Mouse (Mus musculus): ENCODE measurements around the gene Car3. TPM values are rescaled to one million over a fixed set of nuclear protein-coding genes. Genes with fewer than 3 reads are reported as not detected.
"Not testable (repeated sequence)": the region's sequence is repeated elsewhere in the genome, so short reads cannot be mapped to it uniquely, and the experiment has no call there.

The Car3 gene
- 5.1 and 5.2 TPM in 2 replicates for polyA plus RNA-seq (2014; fragmentation: Nextera tagmentation; extraction: Ambion mirVana)

GRCm38 (mm10) chr3:14863022-14863711 is at the start of gene Car3:
Car3 (plus strand) TSS chr3:14863512.
- peak within 1 kb of the TSS; percentile 81 for H3K4me2 ChIP-seq (replicated peaks; ENCODE audit: low read depth, low read length)
- H3K4me3 ChIP-seq (ENCODE audit: low read depth, low read length): peak within 1 kb of the TSS; percentile 44
- no peaks in the 10 kb centered on the region for H3K36me3 ChIP-seq (ENCODE audit: control insufficient read depth, insufficient read depth, low read length)
- DNase-seq (ENCODE audit: low spot score) (peak; percentile 69), ATAC-seq (ENCODE audit: low FRiP score) (peak; percentile 89)
- H3K27ac ChIP-seq (ENCODE audit: low read depth, low read length): no peak within 1 kb of the TSS
- H3K9ac ChIP-seq (ENCODE audit: low read depth, low read length): peak within 1 kb of the TSS; percentile 65
- H3K9me3 ChIP-seq (ENCODE audit: control insufficient read depth, low read length): no peaks in the 10 kb centered on the region
- no peaks in the 10 kb centered on the region for H3K27me3 ChIP-seq (ENCODE audit: control insufficient read depth, insufficient read depth, low read length)
- 2% methylated on average over 18 of the region's 18 CpGs for WGBS
- H3K4me1 ChIP-seq (replicated peaks; ENCODE audit: control insufficient read depth, insufficient read depth, low read length): 0 out of 2 replicates have a peak, but pooled peaks cover 2% of the 10 kb centered on the region

GRCm38 (mm10) chr3:14815396-14815795 is 47.9 kb upstream of the Car3 start:
- DNase-seq (ENCODE audit: low spot score); H3K9ac ChIP-seq (ENCODE audit: low read depth, low read length); H3K36me3 ChIP-seq (ENCODE audit: control insufficient read depth, insufficient read depth, low read length); H3K4me2 ChIP-seq (replicated peaks; ENCODE audit: low read depth, low read length); H3K9me3 ChIP-seq (ENCODE audit: control insufficient read depth, low read length); H3K4me3 ChIP-seq (ENCODE audit: low read depth, low read length); H3K27ac ChIP-seq (ENCODE audit: low read depth, low read length); H3K4me1 ChIP-seq (replicated peaks; ENCODE audit: control insufficient read depth, insufficient read depth, low read length); H3K27me3 ChIP-seq (ENCODE audit: control insufficient read depth, insufficient read depth, low read length); ATAC-seq (ENCODE audit: low FRiP score): not testable (repeated sequence)
- 78% methylated on average over 1 of the region's 1 CpGs for WGBS

- DNase-seq (ENCODE audit: low spot score): no peak
- Histone ChIP-seq H3K4me2 (replicated peaks; ENCODE audit: low read depth, low read length) (no peak overlapping the region), H3K4me1 (replicated peaks; ENCODE audit: control insufficient read depth, insufficient read depth, low read length) (no peaks in the 10 kb centered on the region), H3K9ac (ENCODE audit: low read depth, low read length) (no peak overlapping the region), H3K4me3 (ENCODE audit: low read depth, low read length) (no peak overlapping the region), H3K27me3 (ENCODE audit: control insufficient read depth, insufficient read depth, low read length) (no peaks in the 10 kb centered on the region), H3K36me3 (ENCODE audit: control insufficient read depth, insufficient read depth, low read length) (no peaks in the 10 kb centered on the region), H3K9me3 (ENCODE audit: control insufficient read depth, low read length) (no peaks in the 10 kb centered on the region), H3K27ac (ENCODE audit: low read depth, low read length) (no peak overlapping the region)
- 80% methylated on average over 1 of the region's 1 CpGs for WGBS
- ATAC-seq (ENCODE audit: low FRiP score): no peak
Observed at GRCm38 (mm10) chr3:14819844-14820504, 43.3 kb upstream of the Car3 start.

DNA sequence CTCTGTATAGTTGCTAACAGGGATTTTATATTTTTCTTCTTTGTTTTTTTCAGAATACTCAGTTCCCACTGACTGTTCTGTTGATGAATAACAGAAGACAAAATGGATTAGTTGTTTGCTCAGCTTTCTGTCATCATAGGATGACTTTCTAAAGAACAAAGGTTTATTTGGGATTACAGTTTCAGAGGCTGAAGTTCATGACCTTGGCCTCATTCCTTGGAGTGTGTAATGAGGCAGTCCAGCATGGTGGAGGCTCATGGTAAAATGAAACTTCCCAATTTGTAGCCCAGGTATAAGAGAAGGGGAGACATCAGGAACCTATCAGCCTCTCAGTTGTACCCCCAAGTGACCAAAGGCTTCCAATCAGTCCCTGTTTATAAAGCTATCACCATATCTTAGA is 34.4 kb upstream of the Car3 start:
- Histone ChIP-seq H3K36me3 (ENCODE audit: control insufficient read depth, insufficient read depth, low read length) (no peaks in the 10 kb centered on the region), H3K27ac (ENCODE audit: low read depth, low read length) (no peak overlapping the region), H3K27me3 (ENCODE audit: control insufficient read depth, insufficient read depth, low read length) (no peaks in the 10 kb centered on the region), H3K9me3 (ENCODE audit: control insufficient read depth, low read length) (no peaks in the 10 kb centered on the region), H3K4me2 (replicated peaks; ENCODE audit: low read depth, low read length) (no peak overlapping the region), H3K9ac (ENCODE audit: low read depth, low read length) (no peak overlapping the region), H3K4me3 (ENCODE audit: low read depth, low read length) (no peak overlapping the region), H3K4me1 (replicated peaks; ENCODE audit: control insufficient read depth, insufficient read depth, low read length) (no peaks in the 10 kb centered on the region)
- ATAC-seq (ENCODE audit: low FRiP score): no peak
- no peak for DNase-seq (ENCODE audit: low spot score)

- H3K27ac ChIP-seq (ENCODE audit: low read depth, low read length): no peak overlapping the region
- no peaks in the 10 kb centered on the region for H3K27me3 ChIP-seq (ENCODE audit: control insufficient read depth, insufficient read depth, low read length)
- H3K36me3 ChIP-seq (ENCODE audit: control insufficient read depth, insufficient read depth, low read length): no peaks in the 10 kb centered on the region
- no peaks in the 10 kb centered on the region for H3K9me3 ChIP-seq (ENCODE audit: control insufficient read depth, low read length)
- 85% methylated on average over 5 of the region's 5 CpGs for WGBS
- H3K4me2 ChIP-seq (replicated peaks; ENCODE audit: low read depth, low read length): no peak overlapping the region
- ATAC-seq (ENCODE audit: low FRiP score) (no peak), DNase-seq (ENCODE audit: low spot score) (no peak)
- H3K4me3 ChIP-seq (ENCODE audit: low read depth, low read length): no peak overlapping the region
- H3K9ac ChIP-seq (ENCODE audit: low read depth, low read length): no peak overlapping the region
- no peaks in the 10 kb centered on the region for H3K4me1 ChIP-seq (replicated peaks; ENCODE audit: control insufficient read depth, insufficient read depth, low read length)
Observed at GRCm38 (mm10) chr3:14831219-14831835, 32.0 kb upstream of the Car3 start.

- Histone ChIP-seq H3K4me2 (replicated peaks; ENCODE audit: low read depth, low read length) (no peak overlapping the region), H3K4me3 (ENCODE audit: low read depth, low read length) (no peak overlapping the region), H3K9me3 (ENCODE audit: control insufficient read depth, low read length) (no peaks in the 10 kb centered on the region), H3K36me3 (ENCODE audit: control insufficient read depth, insufficient read depth, low read length) (no peaks in the 10 kb centered on the region), H3K27me3 (ENCODE audit: control insufficient read depth, insufficient read depth, low read length) (no peaks in the 10 kb centered on the region), H3K9ac (ENCODE audit: low read depth, low read length) (no peak overlapping the region), H3K4me1 (replicated peaks; ENCODE audit: control insufficient read depth, insufficient read depth, low read length) (no peaks in the 10 kb centered on the region), H3K27ac (ENCODE audit: low read depth, low read length) (no peak overlapping the region)
- ATAC-seq (ENCODE audit: low FRiP score): no peak
- DNase-seq (ENCODE audit: low spot score): no peak
Observed at GRCm38 (mm10) chr3:14832766-14833165, 30.5 kb upstream of the Car3 start.

GRCm38 (mm10) chr3:14838936-14839335 is 24.4 kb upstream of the Car3 start:
- no peak overlapping the region for H3K9ac ChIP-seq (ENCODE audit: low read depth, low read length)
- WGBS: 94% methylated on average over 1 of the region's 1 CpGs

DNA sequence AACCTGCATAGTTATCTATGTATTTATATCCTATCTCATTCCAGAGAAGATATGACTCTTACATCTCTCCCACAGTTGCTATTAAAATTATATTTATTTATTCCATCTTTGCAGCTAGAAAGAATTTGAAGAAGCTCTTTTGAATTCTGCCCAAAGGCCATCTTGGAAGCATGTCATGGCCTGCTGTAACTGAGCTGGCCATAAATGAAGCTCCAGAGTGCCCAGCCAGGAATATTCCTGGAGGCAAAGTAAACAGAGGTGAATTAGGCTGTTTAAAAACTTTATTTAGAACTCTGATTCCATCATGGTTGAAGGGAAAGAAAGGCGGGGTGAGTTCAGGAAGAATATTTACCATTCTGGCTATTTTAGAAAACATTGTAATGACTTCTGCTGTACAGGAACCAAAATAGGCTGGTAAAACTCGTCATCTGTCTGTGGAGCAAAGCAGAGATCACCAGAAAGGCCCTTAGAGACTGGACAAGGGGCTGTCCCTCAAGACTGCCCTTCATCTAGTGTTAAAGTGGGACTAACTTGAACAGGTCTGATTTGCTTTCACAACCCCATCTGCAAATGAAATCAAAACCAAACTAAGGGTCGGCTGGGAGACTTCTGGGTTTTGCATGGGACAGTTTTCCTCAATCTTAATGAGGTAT is 23.7 kb upstream of the Car3 start:
- no peak overlapping the region for H3K4me3 ChIP-seq (ENCODE audit: low read depth, low read length)
- H3K9me3 ChIP-seq (ENCODE audit: control insufficient read depth, low read length): no peaks in the 10 kb centered on the region
- DNase-seq (ENCODE audit: low spot score) (no peak), ATAC-seq (ENCODE audit: low FRiP score) (no peak)
- no peaks in the 10 kb centered on the region for H3K36me3 ChIP-seq (ENCODE audit: control insufficient read depth, insufficient read depth, low read length)
- H3K4me2 ChIP-seq (replicated peaks; ENCODE audit: low read depth, low read length): no peak overlapping the region
- H3K27ac ChIP-seq (ENCODE audit: low read depth, low read length): no peak overlapping the region
- WGBS: 79% methylated on average over 3 of the region's 3 CpGs
- H3K9ac ChIP-seq (ENCODE audit: low read depth, low read length): no peak overlapping the region
- H3K27me3 ChIP-seq (ENCODE audit: control insufficient read depth, insufficient read depth, low read length): no peaks in the 10 kb centered on the region
- no peaks in the 10 kb centered on the region for H3K4me1 ChIP-seq (replicated peaks; ENCODE audit: control insufficient read depth, insufficient read depth, low read length)

More at GRCm38 (mm10) chr3:14838936-14839335, 24.4 kb upstream of the Car3 start:
- DNase-seq (ENCODE audit: low spot score): no peak
- Histone ChIP-seq H3K27ac (ENCODE audit: low read depth, low read length) (no peak overlapping the region), H3K4me3 (ENCODE audit: low read depth, low read length) (no peak overlapping the region), H3K36me3 (ENCODE audit: control insufficient read depth, insufficient read depth, low read length) (no peaks in the 10 kb centered on the region), H3K4me2 (replicated peaks; ENCODE audit: low read depth, low read length) (no peak overlapping the region), H3K27me3 (ENCODE audit: control insufficient read depth, insufficient read depth, low read length) (no peaks in the 10 kb centered on the region), H3K9me3 (ENCODE audit: control insufficient read depth, low read length) (no peaks in the 10 kb centered on the region), H3K4me1 (replicated peaks; ENCODE audit: control insufficient read depth, insufficient read depth, low read length) (no peaks in the 10 kb centered on the region)
- no peak for ATAC-seq (ENCODE audit: low FRiP score)

All from hindbrain, embryonic 11.5 days (tissue).